Mouse (Mus musculus) intestine, embryonic 14.5 days (tissue): ENCODE measurements around the gene Trp53. TPM values are rescaled to one million over a fixed set of nuclear protein-coding genes. Genes with fewer than 3 reads are reported as not detected.
"Not testable (repeated sequence)": the region's sequence is repeated elsewhere in the genome, so short reads cannot be mapped to it uniquely, and the experiment has no call there.

Experiments
- ATAC-seq: fragments of 200-750 bp; cut with Nextera tagmentation; replicated peaks from 2 replicates; pipeline ENCODE4 v1.8.0; 2017; ENCODE audit warnings: low read depth, moderate number of reproducible peaks, moderate TSS enrichment, moderate library complexity; ENCODE audit not compliant: low FRiP score, low TSS enrichment
- DNase-seq: peaks from one replicate; pipeline ENCODE4 v3.0.0-alpha.2; 2018; ENCODE audit warnings: low spot score
- H3K27ac ChIP-seq: fragments of 300-500 bp; sonication (generic); 2 replicates; pipeline ENCODE4 v1.5.1; 2014; ENCODE audit warnings: low read depth, mild to moderate bottlenecking, control low read depth
- H3K27me3 ChIP-seq: fragments of 300-500 bp; sonication (generic); replicated peaks from 2 replicates; pipeline ENCODE4 v1.6.1; 2014; ENCODE audit warnings: low read length, control low read depth; ENCODE audit not compliant: control insufficient read depth, insufficient read depth
- H3K36me3 ChIP-seq: fragments of 300-500 bp; sonication (generic); 2 replicates; pipeline ENCODE4 v1.6.1; 2014; ENCODE audit warnings: low read length, control low read depth; ENCODE audit not compliant: control insufficient read depth, insufficient read depth
- H3K4me1 ChIP-seq: fragments of 300-500 bp; sonication (generic); replicated peaks from 2 replicates; pipeline ENCODE4 v1.6.1; 2014; ENCODE audit warnings: low read length, control low read depth, mixed read lengths; ENCODE audit not compliant: control insufficient read depth, insufficient read depth
- H3K4me2 ChIP-seq: fragments of 300-500 bp; sonication (generic); 2 replicates; pipeline ENCODE4 v1.6.1; 2014; ENCODE audit warnings: low read length
- H3K4me3 ChIP-seq: fragments of 300-500 bp; sonication (generic); 2 replicates; pipeline ENCODE4 v1.5.1; 2014; ENCODE audit warnings: low read depth, low read length, control low read depth, mixed read lengths
- H3K9ac ChIP-seq: fragments of 300-500 bp; sonication (generic); 2 replicates; pipeline ENCODE4 v1.6.1; 2014; ENCODE audit warnings: mild to moderate bottlenecking, low read length
- H3K9me3 ChIP-seq: fragments of 300-500 bp; sonication (generic); 2 replicates; pipeline ENCODE4 v1.6.1; 2016; ENCODE audit warnings: low read length, control low read depth; ENCODE audit not compliant: control insufficient read depth
- WGBS: fragments of 180-500 bp; shearing (Covaris S2); extraction: QIAGEN DNeasy Blood & Tissue Kit; methylation state at CpG from one replicate; pipeline ENCODE4 v1.1.7; 2014; 5-methylcytosine and 5-hydroxymethylcytosine counted together
- polyA plus RNA-seq: library from polyadenylated mRNA; unstranded; fragments of >200 nt; fragmentation: Nextera tagmentation; extraction: Ambion mirVana; gene quantifications from 2 replicates; pipeline ENCODE4 v1.2.1, GENCODE M21; 2014

The Trp53 gene
- polyA plus RNA-seq, 1 experiment from 2014 or later: 176 TPM

GRCm38 (mm10) chr11:69606832-69607231, 26.7 kb downstream of the Trp53 start:
- Histone ChIP-seq H3K9ac (no peak overlapping the region), H3K9me3 (no peaks in the 10 kb centered on the region), H3K4me2 (no peak overlapping the region), H3K27ac (no peak overlapping the region), H3K4me1 (peaks cover 17% of the 10 kb centered on the region), H3K27me3 (0 out of 2 replicates have a peak, but pooled peaks cover 11% of the 10 kb centered on the region), H3K36me3 (no peaks in the 10 kb centered on the region), H3K4me3 (no peak overlapping the region)
- 94% methylated on average over 2 of the region's 2 CpGs for WGBS
- DNase-seq (no peak), ATAC-seq (no peak)

- WGBS: 85% methylated on average over 3 of the region's 3 CpGs
- Histone ChIP-seq H3K4me1 (peaks cover 14% of the 10 kb centered on the region; the same call in 1 of the 2 replicates), H3K4me2 (no peak overlapping the region), H3K27me3 (0 out of 2 replicates have a peak, but pooled peaks cover 11% of the 10 kb centered on the region), H3K4me3 (no peak overlapping the region), H3K9ac (no peak overlapping the region), H3K27ac (no peak overlapping the region), H3K36me3 (no peaks in the 10 kb centered on the region), H3K9me3 (no peaks in the 10 kb centered on the region)
- no peak for ATAC-seq
- DNase-seq: no peak
Measured at GRCm38 (mm10) chr11:69608525-69608924, 28.4 kb downstream of the Trp53 start.

DNA sequence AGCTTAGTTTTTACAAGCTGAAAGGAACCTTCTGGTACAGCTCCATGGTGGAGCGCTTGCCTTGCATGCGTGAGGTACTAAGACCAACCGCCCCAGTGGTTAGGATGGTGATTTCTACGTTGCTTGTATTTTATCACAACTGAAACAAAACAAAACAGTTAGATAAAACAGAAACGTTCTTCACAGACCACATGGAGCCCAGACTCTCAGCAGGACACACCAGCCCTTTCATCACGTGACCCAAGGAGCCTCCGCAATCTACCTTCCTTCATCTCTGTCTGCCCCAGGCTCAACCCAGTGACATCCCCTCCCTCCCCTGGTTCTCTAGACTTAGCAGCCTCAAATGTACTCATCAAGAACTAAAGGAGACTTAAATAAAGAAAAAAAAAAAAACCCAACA, 29.3 kb downstream of the Trp53 start:
- Histone ChIP-seq H3K9ac (no peak overlapping the region), H3K27ac (no peak overlapping the region), H3K27me3 (0 out of 2 replicates have a peak, but pooled peaks cover 7% of the 10 kb centered on the region), H3K36me3 (no peaks in the 10 kb centered on the region), H3K9me3 (no peaks in the 10 kb centered on the region), H3K4me1 (peaks cover 17% of the 10 kb centered on the region; the same call in 1 of the 2 replicates), H3K4me3 (no peak overlapping the region), H3K4me2 (no peak overlapping the region)
- WGBS: 56% methylated on average over 7 of the region's 7 CpGs
- no peak for DNase-seq
- no peak for ATAC-seq

DNA sequence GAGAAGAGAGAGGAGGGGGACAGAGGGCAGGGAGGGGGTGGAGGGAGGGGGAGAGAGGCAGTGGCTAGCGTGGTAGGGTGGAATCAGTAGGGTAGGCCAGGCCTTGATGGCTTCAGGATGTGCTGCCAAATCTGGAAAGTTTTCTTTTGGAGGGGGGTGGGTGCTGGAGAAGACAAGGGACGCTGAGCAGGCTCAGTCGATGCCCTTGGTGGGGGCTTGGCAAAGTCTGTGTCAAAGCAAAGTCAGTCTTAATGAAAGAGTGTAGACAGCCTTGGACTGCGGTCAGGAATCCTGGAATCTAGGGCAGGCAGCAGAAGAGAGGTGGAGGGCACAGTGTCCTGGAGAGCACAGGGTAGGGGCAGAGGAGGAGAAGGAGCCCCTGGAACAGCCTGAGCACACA, 30.7 kb downstream of the Trp53 start:
- Histone ChIP-seq H3K9ac (no peak overlapping the region), H3K4me1 (peaks cover 10% of the 10 kb centered on the region; the same call in 1 of the 2 replicates), H3K27me3 (no peaks in the 10 kb centered on the region), H3K4me2 (no peak overlapping the region), H3K9me3 (no peaks in the 10 kb centered on the region), H3K4me3 (no peak overlapping the region), H3K27ac (no peak overlapping the region), H3K36me3 (no peaks in the 10 kb centered on the region)
- ATAC-seq (no peak), DNase-seq (no peak)
- 46% methylated on average over 4 of the region's 4 CpGs for WGBS

- DNase-seq (peak; percentile 97), ATAC-seq (peak; percentile 47; the same call in 1 of the 2 replicates)
- Histone ChIP-seq H3K9ac (0 out of 2 replicates have a peak overlapping the region, but pooled peaks have one; percentile 16), H3K27ac (no peak overlapping the region), H3K36me3 (no peaks in the 10 kb centered on the region), H3K4me1 (peaks cover 7% of the 10 kb centered on the region; the same call in 1 of the 2 replicates), H3K4me3 (no peak overlapping the region), H3K27me3 (no peaks in the 10 kb centered on the region), H3K9me3 (no peaks in the 10 kb centered on the region), H3K4me2 (peak overlapping the region; percentile 37)
- 13% methylated on average over 19 of the region's 19 CpGs for WGBS
Measured at GRCm38 (mm10) chr11:69613553-69614256, 33.5 kb downstream of the Trp53 start.

- not testable (repeated sequence) for H3K9me3 ChIP-seq, ATAC-seq, H3K36me3 ChIP-seq, H3K27ac ChIP-seq, H3K4me1 ChIP-seq, DNase-seq, H3K9ac ChIP-seq, H3K4me3 ChIP-seq, H3K27me3 ChIP-seq
- peak overlapping the region; percentile 37; the same call in 1 of the 2 replicates for H3K4me2 ChIP-seq
- WGBS: 55% methylated on average over 11 of the region's 11 CpGs
Measured at GRCm38 (mm10) chr11:69614257-69614588, 34.1 kb downstream of the Trp53 start.

GRCm38 (mm10) chr11:69616781-69617180, 36.6 kb downstream of the Trp53 start:
- Histone ChIP-seq H3K36me3 (no peaks in the 10 kb centered on the region), H3K4me1 (peaks cover 7% of the 10 kb centered on the region; the same call in 1 of the 2 replicates), H3K27ac (no peak overlapping the region), H3K27me3 (no peaks in the 10 kb centered on the region), H3K4me3 (no peak overlapping the region), H3K9ac (no peak overlapping the region), H3K9me3 (no peaks in the 10 kb centered on the region), H3K4me2 (no peak overlapping the region)
- DNase-seq (no peak), ATAC-seq (no peak)
- WGBS: 56% methylated on average over 10 of the region's 10 CpGs

DNA sequence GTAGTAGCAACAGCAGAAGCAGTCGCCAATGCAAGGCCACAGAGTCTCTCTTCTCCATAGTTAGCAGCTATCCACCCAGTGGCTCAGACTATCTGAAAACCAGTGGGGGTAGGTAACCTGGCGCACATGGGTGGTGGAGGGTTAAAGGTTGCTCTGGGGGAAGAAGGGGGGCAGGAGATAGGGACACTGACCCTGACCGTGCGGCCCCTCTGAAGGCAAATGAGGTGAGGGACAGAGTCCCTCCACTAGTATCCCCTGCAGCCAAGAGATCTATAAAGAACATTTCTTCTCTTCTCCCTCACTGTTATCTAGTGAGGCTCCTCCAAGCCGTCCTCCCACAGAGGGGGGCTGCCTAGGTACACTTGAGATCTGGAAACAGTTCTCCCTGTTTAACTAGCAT, 37.6 kb downstream of the Trp53 start, which contains the start of gene Shbg:
Gene Shbg, minus strand, starts transcription at position 101 of the 400 bp plus-strand sequence.
- no peaks in the 10 kb centered on the region for H3K36me3 ChIP-seq
- H3K27me3 ChIP-seq: no peaks in the 10 kb centered on the region
- ATAC-seq (no peak), DNase-seq (no peak)
- 62% methylated on average over 5 of the region's 5 CpGs for WGBS
- peaks cover 12% of the 10 kb centered on the region for H3K4me1 ChIP-seq
- no peak within 1 kb of the TSS for H3K27ac ChIP-seq
- H3K4me2 ChIP-seq: no peak within 1 kb of the TSS
- no peaks in the 10 kb centered on the region for H3K9me3 ChIP-seq
- H3K9ac ChIP-seq: no peak within 1 kb of the TSS
- H3K4me3 ChIP-seq: no peak within 1 kb of the TSS
